Mouse (Mus musculus) c-Kit-positive CD71-positive TER-119-positive erythroid progenitor cells, embryonic 14.5 days (primary cell): ENCODE measurements around the gene Cfap100.
A peak's percentile ranks its signal among the peaks of the same experiment; 100 is the strongest.

ENCODE experiments used
- DNase-seq: peaks from one replicate; pipeline ENCODE4 v3.0.0-alpha.2; 2013; ENCODE audit warnings: low spot score

Cfap100 gene

GRCm38 (mm10) chr6:90457421-90457820, 28.8 kb upstream of the Cfap100 start:
- DNase-seq, result no peak

GRCm38 (mm10) chr6:90453751-90454150, 25.2 kb upstream of the Cfap100 start:
- no peak for DNase-seq

- no peak for DNase-seq
Measured at GRCm38 (mm10) chr6:90452603-90453002, 24.0 kb upstream of the Cfap100 start.

GRCm38 (mm10) chr6:90451512-90451911, 22.9 kb upstream of the Cfap100 start:
- no peak for DNase-seq

- no peak for DNase-seq
Measured at GRCm38 (mm10) chr6:90450697-90451096, 22.1 kb upstream of the Cfap100 start.

GRCm38 (mm10) chr6:90450179-90450578, 21.6 kb upstream of the Cfap100 start:
- DNase-seq, result peak; percentile 17

GRCm38 (mm10) chr6:90446883-90447282, 18.3 kb upstream of the Cfap100 start:
- DNase-seq, result no peak

GRCm38 (mm10) chr6:90437041-90437440, 8.4 kb upstream of the Cfap100 start:
- DNase-seq, result no peak

GRCm38 (mm10) chr6:90436192-90436907, 7.8 kb upstream of the Cfap100 start:
- DNase-seq, result no peak

- DNase-seq, result peak; percentile 27
Measured at GRCm38 (mm10) chr6:90435195-90435618, 6.6 kb upstream of the Cfap100 start.

GRCm38 (mm10) chr6:90434687-90435086, 6.1 kb upstream of the Cfap100 start:
- DNase-seq, result no peak

GRCm38 (mm10) chr6:90431487-90431886, 2.9 kb upstream of the Cfap100 start:
- DNase-seq, result no peak

- DNase-seq, result no peak
Measured at GRCm38 (mm10) chr6:90429911-90430310, 1.3 kb upstream of the Cfap100 start.

GRCm38 (mm10) chr6:90426003-90426402, 2.6 kb downstream of the Cfap100 start:
- no peak for DNase-seq

- no peak for DNase-seq
Measured at GRCm38 (mm10) chr6:90425361-90425760, 3.2 kb downstream of the Cfap100 start.

- DNase-seq, result peak; percentile 66
Measured at GRCm38 (mm10) chr6:90422565-90422964, 6.0 kb downstream of the Cfap100 start.

GRCm38 (mm10) chr6:90411926-90412325, 16.7 kb downstream of the Cfap100 start:
- DNase-seq, result no peak

GRCm38 (mm10) chr6:90410972-90411371, 17.6 kb downstream of the Cfap100 start:
- no peak for DNase-seq

- DNase-seq, result no peak
Measured at GRCm38 (mm10) chr6:90408632-90409031, 20.0 kb downstream of the Cfap100 start.

- no peak for DNase-seq
Measured at GRCm38 (mm10) chr6:90397291-90397690, 31.3 kb downstream of the Cfap100 start.

GRCm38 (mm10) chr6:90395751-90396150, 32.8 kb downstream of the Cfap100 start:
- DNase-seq, result no peak

- no peak for DNase-seq
Measured at GRCm38 (mm10) chr6:90393948-90394347, 34.6 kb downstream of the Cfap100 start.

- DNase-seq, result no peak
Measured at GRCm38 (mm10) chr6:90390629-90391028, 38.0 kb downstream of the Cfap100 start.

GRCm38 (mm10) chr6:90381465-90381864, 47.1 kb downstream of the Cfap100 start:
- DNase-seq, result no peak
